Mouse (Mus musculus): Measurements from ENCODE around the gene Fndc8. TPM values are rescaled to one million over a fixed set of nuclear protein-coding genes. Genes with fewer than 3 reads are reported as not detected.

The Fndc8 gene
- polyA plus RNA-seq, 1 experiment, result 0.79 TPM

GRCm38 (mm10) chr11:82888491-82888946 is 3.4 kb upstream of the Fndc8 start:
- Histone ChIP-seq H3K4me3 (ENCODE audit: insufficient read depth, low read depth, low read length) (peak overlapping the region; percentile 82), H3K27ac (replicated peaks; ENCODE audit: low read depth, low read length) (peak overlapping the region; percentile 57), H3K4me1 (ENCODE audit: control insufficient read depth, insufficient read depth, insufficient read length, low read length) (peaks cover 2% of the 10 kb centered on the region; the same call in 1 of the 2 replicates)

GRCm38 (mm10) chr11:82889524-82890341 is 2.2 kb upstream of the Fndc8 start:
- Histone ChIP-seq H3K27ac (replicated peaks; ENCODE audit: low read depth, low read length) (peak overlapping the region; percentile 78), H3K4me1 (ENCODE audit: control insufficient read depth, insufficient read depth, insufficient read length, low read length) (peaks cover 2% of the 10 kb centered on the region; the same call in 1 of the 2 replicates), H3K4me3 (ENCODE audit: insufficient read depth, low read depth, low read length) (peak overlapping the region; percentile 82)

- Histone ChIP-seq H3K27ac (replicated peaks; ENCODE audit: low read depth, low read length) (peak within 1 kb of the TSS; percentile 78), H3K4me1 (ENCODE audit: control insufficient read depth, insufficient read depth, insufficient read length, low read length) (peaks cover 2% of the 10 kb centered on the region; the same call in 1 of the 2 replicates), H3K4me3 (ENCODE audit: insufficient read depth, low read depth, low read length) (peak within 1 kb of the TSS; percentile 82)
Observed at GRCm38 (mm10) chr11:82890342-82890762, 1.6 kb upstream of the Fndc8 start, which contains the start of gene Rad51d. Rad51d (minus strand) TSS chr11:82890614.

GRCm38 (mm10) chr11:82897478-82897877 is 5.6 kb downstream of the Fndc8 start:
- Histone ChIP-seq H3K27ac (replicated peaks; ENCODE audit: low read depth, low read length) (no peak overlapping the region), H3K4me3 (ENCODE audit: insufficient read depth, low read depth, low read length) (no peak overlapping the region), H3K4me1 (ENCODE audit: control insufficient read depth, insufficient read depth, insufficient read length, low read length) (no peaks in the 10 kb centered on the region)

- no peak overlapping the region for H3K27ac ChIP-seq (replicated peaks; ENCODE audit: low read depth, low read length)
- H3K4me3 ChIP-seq (ENCODE audit: insufficient read depth, low read depth, low read length), result no peak overlapping the region
- no peaks in the 10 kb centered on the region for H3K4me1 ChIP-seq (ENCODE audit: control insufficient read depth, insufficient read depth, insufficient read length, low read length)
Observed at GRCm38 (mm10) chr11:82899720-82900119, 7.8 kb downstream of the Fndc8 start.

GRCm38 (mm10) chr11:82901606-82902310 is 9.8 kb downstream of the Fndc8 start:
- H3K27ac ChIP-seq (replicated peaks; ENCODE audit: low read depth, low read length), result no peak overlapping the region
- H3K4me3 ChIP-seq (ENCODE audit: insufficient read depth, low read depth, low read length), result no peak overlapping the region
- H3K4me1 ChIP-seq (ENCODE audit: control insufficient read depth, insufficient read depth, insufficient read length, low read length), result no peaks in the 10 kb centered on the region

GRCm38 (mm10) chr11:82904952-82905351 is 13.0 kb downstream of the Fndc8 start:
- no peak overlapping the region for H3K27ac ChIP-seq (replicated peaks; ENCODE audit: low read depth, low read length)
- H3K4me1 ChIP-seq (ENCODE audit: control insufficient read depth, insufficient read depth, insufficient read length, low read length), result peaks cover 5% of the 10 kb centered on the region; the same call in 1 of the 2 replicates
- H3K4me3 ChIP-seq (ENCODE audit: insufficient read depth, low read depth, low read length), result no peak overlapping the region

GRCm38 (mm10) chr11:82905816-82906215 is 13.9 kb downstream of the Fndc8 start:
- H3K4me1 ChIP-seq (ENCODE audit: control insufficient read depth, insufficient read depth, insufficient read length, low read length), result peaks cover 5% of the 10 kb centered on the region; the same call in 1 of the 2 replicates
- no peak overlapping the region for H3K27ac ChIP-seq (replicated peaks; ENCODE audit: low read depth, low read length)
- H3K4me3 ChIP-seq (ENCODE audit: insufficient read depth, low read depth, low read length), result no peak overlapping the region

GRCm38 (mm10) chr11:82907651-82908607 is 16.0 kb downstream of the Fndc8 start, which contains the start of gene Nle1:
Nle1 (minus strand) TSS chr11:82908411.
- Histone ChIP-seq H3K4me3 (ENCODE audit: insufficient read depth, low read depth, low read length) (peak within 1 kb of the TSS; percentile 74), H3K4me1 (ENCODE audit: control insufficient read depth, insufficient read depth, insufficient read length, low read length) (peaks cover 5% of the 10 kb centered on the region; the same call in 1 of the 2 replicates), H3K27ac (replicated peaks; ENCODE audit: low read depth, low read length) (no peak within 1 kb of the TSS)

- peaks cover 5% of the 10 kb centered on the region; the same call in 1 of the 2 replicates for H3K4me1 ChIP-seq (ENCODE audit: control insufficient read depth, insufficient read depth, insufficient read length, low read length)
- no peak overlapping the region for H3K27ac ChIP-seq (replicated peaks; ENCODE audit: low read depth, low read length)
- H3K4me3 ChIP-seq (ENCODE audit: insufficient read depth, low read depth, low read length), result peak overlapping the region; percentile 19; the same call in 1 of the 2 replicates
Observed at GRCm38 (mm10) chr11:82908608-82908989, 16.7 kb downstream of the Fndc8 start.

GRCm38 (mm10) chr11:82910250-82910649 is 18.3 kb downstream of the Fndc8 start, which contains the start of gene Unc45b:
Unc45b (plus strand) TSS chr11:82910550.
- H3K27ac ChIP-seq (replicated peaks; ENCODE audit: low read depth, low read length), result no peak within 1 kb of the TSS
- H3K4me3 ChIP-seq (ENCODE audit: insufficient read depth, low read depth, low read length), result no peak within 1 kb of the TSS
- peaks cover 5% of the 10 kb centered on the region; the same call in 1 of the 2 replicates for H3K4me1 ChIP-seq (ENCODE audit: control insufficient read depth, insufficient read depth, insufficient read length, low read length)

- Histone ChIP-seq H3K4me3 (ENCODE audit: insufficient read depth, low read depth, low read length) (no peak overlapping the region), H3K27ac (replicated peaks; ENCODE audit: low read depth, low read length) (no peak overlapping the region), H3K4me1 (ENCODE audit: control insufficient read depth, insufficient read depth, insufficient read length, low read length) (peaks cover 5% of the 10 kb centered on the region; the same call in 1 of the 2 replicates)
Observed at GRCm38 (mm10) chr11:82910679-82911389, 18.9 kb downstream of the Fndc8 start.

GRCm38 (mm10) chr11:82914711-82915352 is 22.9 kb downstream of the Fndc8 start:
- H3K4me3 ChIP-seq (ENCODE audit: insufficient read depth, low read depth, low read length), result no peak overlapping the region
- H3K27ac ChIP-seq (replicated peaks; ENCODE audit: low read depth, low read length), result no peak overlapping the region
- no peaks in the 10 kb centered on the region for H3K4me1 ChIP-seq (ENCODE audit: control insufficient read depth, insufficient read depth, insufficient read length, low read length)

Measured in brown adipose tissue, adult 24 weeks (tissue).